Mouse (Mus musculus) CD4-positive naive resting alpha-beta T cell, adult 57 days (primary cell): ENCODE data around the gene Cd209b. TPM values are rescaled to one million over a fixed set of nuclear protein-coding genes. Genes with fewer than 3 reads are reported as not detected.

Source experiments
- total RNA-seq: library from RNA; stranded (reverse); gene quantifications from one replicate; pipeline ENCODE4 v1.2.4, GENCODE M21; 2023

The Cd209b gene
- total RNA-seq = 0.30 TPM

GRCm38 (mm10) chr8:3926744-3927143 lies at the start of gene Cd209b:
Gene Cd209b (minus strand): TSS chr8:3926844.

DNA sequence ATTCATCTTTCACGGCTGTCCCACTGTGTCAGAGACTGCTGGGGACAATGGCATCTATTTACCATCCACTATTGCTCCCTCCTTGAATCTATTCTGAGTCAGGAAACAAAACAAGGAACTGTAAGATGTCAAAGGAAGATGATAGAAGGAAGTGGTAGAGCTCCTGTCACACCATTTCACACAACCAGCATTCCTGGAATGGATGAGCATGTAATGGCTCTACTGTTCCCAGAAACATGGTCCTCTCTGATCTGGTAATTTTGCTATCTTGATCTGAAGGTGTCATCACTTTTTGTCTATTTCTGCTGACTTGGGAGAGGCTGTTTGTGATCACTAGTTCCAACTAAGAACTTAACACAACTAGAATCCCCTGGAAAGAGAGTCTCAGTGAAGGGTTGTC lies 28.0 kb upstream of the Cd209b start, which contains the start of gene Cd209c:
Gene Cd209c, minus strand, starts transcription at position 101 of the 400 bp plus-strand sequence.

GRCm38 (mm10) chr8:3878455-3878854 lies 48.2 kb downstream of the Cd209b start, which contains the start of gene Cd209d:
Gene Cd209d (minus strand): TSS chr8:3878555.

Other genes with a start within 250 kb of the Cd209b start
- 15.8 TPM for gene Fcer2a, start 232.7 kb downstream of the Cd209b start, total RNA-seq
- gene Clec4g, start 206.2 kb downstream of the Cd209b start, total RNA-seq = not detected
- 0.68 TPM for gene Cd209a, start 177.9 kb downstream of the Cd209b start, total RNA-seq
- not detected for gene Cd209e, start 72.5 kb downstream of the Cd209b start, total RNA-seq
- not detected for gene Cd209d, start 48.3 kb downstream of the Cd209b start, total RNA-seq
- not detected for gene Cd209c, start 27.9 kb upstream of the Cd209b start, total RNA-seq
- gene Cd209f, start 179.0 kb upstream of the Cd209b start, total RNA-seq = not detected
- not detected for gene Cd209g, start 207.3 kb upstream of the Cd209b start, total RNA-seq
- gene Evi5l, start 239.7 kb upstream of the Cd209b start, total RNA-seq = 18.8 TPM